Mouse (Mus musculus): Measurements from ENCODE around the gene 1700008O03Rik.

DNA sequence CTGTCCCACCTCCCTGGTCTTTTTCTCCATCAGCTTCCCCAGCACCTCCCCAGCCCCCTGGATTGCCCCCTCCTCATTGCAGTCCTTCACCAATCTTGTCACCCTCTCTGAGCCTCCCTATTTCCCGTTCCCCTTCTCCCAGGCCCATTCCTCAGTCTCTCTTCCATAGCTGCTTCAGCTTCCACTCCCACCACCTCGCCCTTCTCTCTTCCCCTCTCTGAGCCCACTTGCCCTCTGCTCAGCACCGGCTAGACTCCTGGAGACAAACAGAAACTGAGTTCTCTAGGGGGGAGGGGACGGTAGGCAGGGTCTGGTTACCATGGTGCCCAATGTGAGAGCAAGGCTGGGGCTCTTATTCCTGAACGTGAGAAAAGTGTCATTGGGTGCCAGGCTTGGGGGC, 10.9 kb downstream of the 1700008O03Rik start:
- TF ChIP-seq CTCF (IDR thresholded peaks at IDR 0.05; ENCODE audit: borderline replicate concordance, insufficient read depth, low read length) (no peak), POLR2A (IDR thresholded peaks at IDR 0.05; ENCODE audit: low read depth, low read length) (no peak)
